Mouse (Mus musculus) splenic B cell, adult 2 months (primary cell): ENCODE measurements at regions not wholly inside any gene's neighbourhood (a gene's known extent, or its start where the extent isn't known, plus 50 kb on each side); places are given as distances from the start of the nearest gene placed in this dataset.

Source experiments
- DNase-seq: peaks from one replicate; pipeline ENCODE4 v3.0.0-alpha.2; 2011; ENCODE audit warnings: low read depth, low spot score
- H3K27me3 ChIP-seq: 2 replicates; pipeline ENCODE4 v1.6.1; 2012; ENCODE audit warnings: mild to moderate bottlenecking, low read length, moderate library complexity, mixed read lengths; ENCODE audit not compliant: control insufficient read depth, poor library complexity, insufficient read depth, severe bottlenecking
- H3K36me3 ChIP-seq: 2 replicates; pipeline ENCODE4 v1.6.1; 2012; ENCODE audit warnings: mild to moderate bottlenecking, low read length, moderate library complexity, mixed read lengths; ENCODE audit not compliant: control insufficient read depth, poor library complexity, insufficient read depth, severe bottlenecking

GRCm38 (mm10) chr2:128467490-128468245 lies 123.3 kb upstream of the Spdye4c start:
- H3K27me3 ChIP-seq = no peaks in the 10 kb centered on the region
- DNase-seq = no peak

GRCm38 (mm10) chr2:128468323-128468722 lies 122.7 kb upstream of the Spdye4c start:
- Histone ChIP-seq H3K36me3 (no peaks in the 10 kb centered on the region), H3K27me3 (no peaks in the 10 kb centered on the region)
- no peak for DNase-seq

More at GRCm38 (mm10) chr2:128467490-128468245, 123.3 kb upstream of the Spdye4c start:
- no peaks in the 10 kb centered on the region for H3K36me3 ChIP-seq

- Histone ChIP-seq H3K36me3 (no peaks in the 10 kb centered on the region), H3K27me3 (no peaks in the 10 kb centered on the region)
- DNase-seq = no peak
Measured at GRCm38 (mm10) chr2:128470351-128470750, 120.7 kb upstream of the Spdye4c start.

- DNase-seq = no peak
- H3K36me3 ChIP-seq = no peaks in the 10 kb centered on the region
- no peaks in the 10 kb centered on the region for H3K27me3 ChIP-seq
Measured at GRCm38 (mm10) chr2:128473241-128473954, 117.6 kb upstream of the Spdye4c start.

GRCm38 (mm10) chr2:128473997-128474396 lies 117.0 kb upstream of the Spdye4c start:
- Histone ChIP-seq H3K36me3 (no peaks in the 10 kb centered on the region), H3K27me3 (no peaks in the 10 kb centered on the region)
- no peak for DNase-seq

- H3K27me3 ChIP-seq = no peaks in the 10 kb centered on the region
- no peak for DNase-seq
Measured at GRCm38 (mm10) chr2:128477242-128477641, 113.8 kb upstream of the Spdye4c start.

GRCm38 (mm10) chr2:128491217-128491877 lies 99.7 kb upstream of the Spdye4c start:
- Histone ChIP-seq H3K27me3 (no peaks in the 10 kb centered on the region), H3K36me3 (no peaks in the 10 kb centered on the region)
- DNase-seq = no peak

More at GRCm38 (mm10) chr2:128477242-128477641, 113.8 kb upstream of the Spdye4c start:
- H3K36me3 ChIP-seq = no peaks in the 10 kb centered on the region

- Histone ChIP-seq H3K36me3 (no peaks in the 10 kb centered on the region), H3K27me3 (no peaks in the 10 kb centered on the region)
- DNase-seq = no peak
Measured at GRCm38 (mm10) chr2:128493871-128494270, 97.1 kb upstream of the Spdye4c start.

GRCm38 (mm10) chr2:128497891-128498290 lies 93.1 kb upstream of the Spdye4c start:
- no peak for DNase-seq
- H3K36me3 ChIP-seq = no peaks in the 10 kb centered on the region
- H3K27me3 ChIP-seq = no peaks in the 10 kb centered on the region

GRCm38 (mm10) chr2:128498611-128499010 lies 92.4 kb upstream of the Spdye4c start:
- no peaks in the 10 kb centered on the region for H3K27me3 ChIP-seq
- no peaks in the 10 kb centered on the region for H3K36me3 ChIP-seq
- DNase-seq = no peak

- Histone ChIP-seq H3K36me3 (no peaks in the 10 kb centered on the region), H3K27me3 (no peaks in the 10 kb centered on the region)
- DNase-seq = no peak
Measured at GRCm38 (mm10) chr2:128499575-128500184, 91.3 kb upstream of the Spdye4c start.

- no peak for DNase-seq
- Histone ChIP-seq H3K36me3 (no peaks in the 10 kb centered on the region), H3K27me3 (no peaks in the 10 kb centered on the region)
Measured at GRCm38 (mm10) chr2:128502676-128503075, 88.3 kb upstream of the Spdye4c start.

- H3K36me3 ChIP-seq = no peaks in the 10 kb centered on the region
- H3K27me3 ChIP-seq = no peaks in the 10 kb centered on the region
- DNase-seq = no peak
Measured at GRCm38 (mm10) chr2:128503136-128503935, 87.7 kb upstream of the Spdye4c start.

- no peaks in the 10 kb centered on the region for H3K27me3 ChIP-seq
- H3K36me3 ChIP-seq = no peaks in the 10 kb centered on the region
- no peak for DNase-seq
Measured at GRCm38 (mm10) chr2:128507591-128508243, 83.3 kb upstream of the Spdye4c start.
